Mouse (Mus musculus): ENCODE results near the gene Tpcn2. TPM values are rescaled to one million over a fixed set of nuclear protein-coding genes. Genes with fewer than 3 reads are reported as not detected.

Tpcn2 gene
- polyA plus RNA-seq, 1 experiment from 2014 or later, result 5.9 TPM

DNA sequence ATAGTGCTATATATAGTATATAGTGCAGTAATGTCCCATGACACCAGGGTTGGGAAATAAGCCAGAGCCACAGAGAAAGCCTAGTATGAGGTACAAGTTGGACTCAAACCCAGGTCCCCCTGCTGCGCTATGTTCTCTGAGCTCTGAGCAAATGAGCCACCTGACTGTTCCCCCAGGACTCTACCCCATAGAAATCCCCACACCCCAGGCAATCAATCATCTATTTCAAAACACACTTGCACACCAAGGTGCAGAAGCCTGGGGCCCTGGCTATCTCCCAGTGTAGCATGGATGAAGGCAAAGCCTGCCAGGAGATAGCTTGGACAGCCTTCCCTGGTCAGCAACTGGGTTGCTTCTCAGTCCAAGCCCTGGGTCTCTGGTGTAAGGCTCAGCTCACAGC lies 27.7 kb downstream of the Tpcn2 start:
- no peak overlapping the region for H3K4me3 ChIP-seq
- H3K4me2 ChIP-seq (replicated peaks), result no peak overlapping the region
- 0 out of 2 replicates have a peak, but pooled peaks cover 3% of the 10 kb centered on the region for H3K4me1 ChIP-seq
- H3K27me3 ChIP-seq, result no peaks in the 10 kb centered on the region
- no peak overlapping the region for H3K9ac ChIP-seq (replicated peaks)
- H3K27ac ChIP-seq (replicated peaks), result no peak overlapping the region
- 0 out of 2 replicates have a peak, but pooled peaks cover 5% of the 10 kb centered on the region for H3K36me3 ChIP-seq
- no peaks in the 10 kb centered on the region for H3K9me3 ChIP-seq
- WGBS, result 94% methylated on average over 1 of the region's 1 CpGs
- ATAC-seq (ENCODE audit: low FRiP score, low read depth), result no peak

DNA sequence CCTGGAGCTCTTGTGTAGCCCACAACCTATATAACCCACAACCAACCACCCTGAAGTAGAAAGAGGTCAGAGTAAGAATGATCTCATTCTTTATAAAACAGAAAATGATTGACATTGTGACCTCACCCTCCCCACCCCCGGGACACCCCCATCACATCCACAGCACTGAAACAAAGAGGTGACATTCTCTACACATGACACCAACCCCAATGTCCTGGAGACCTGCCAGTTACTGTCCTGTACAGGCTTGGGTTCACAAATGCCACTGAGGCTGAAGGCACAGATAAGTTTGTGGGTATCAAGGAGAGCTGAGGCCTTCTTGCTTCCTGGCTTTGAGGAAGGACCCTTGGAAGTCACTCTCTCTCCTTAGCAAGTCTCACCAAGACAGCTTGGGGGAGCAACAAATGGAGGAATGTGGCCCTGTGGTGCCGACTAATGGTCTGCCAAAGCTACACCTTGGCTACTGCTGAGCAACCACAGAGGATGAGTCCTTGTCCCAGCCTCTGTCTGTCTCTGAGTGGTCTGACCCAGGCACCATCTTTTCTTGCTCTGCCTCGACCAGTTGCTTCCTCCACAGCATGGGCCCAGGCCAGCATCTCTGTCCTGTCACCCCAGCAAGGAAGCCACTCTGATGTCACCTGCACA lies 29.7 kb downstream of the Tpcn2 start:
- H3K27ac ChIP-seq (replicated peaks), result no peak overlapping the region
- no peaks in the 10 kb centered on the region for H3K9me3 ChIP-seq
- no peaks in the 10 kb centered on the region for H3K27me3 ChIP-seq
- no peak overlapping the region for H3K4me3 ChIP-seq
- WGBS, result 80% methylated on average over 3 of the region's 3 CpGs
- H3K36me3 ChIP-seq, result no peaks in the 10 kb centered on the region
- H3K4me1 ChIP-seq, result 0 out of 2 replicates have a peak, but pooled peaks cover 3% of the 10 kb centered on the region
- no peak for ATAC-seq (ENCODE audit: low FRiP score, low read depth)
- no peak overlapping the region for H3K4me2 ChIP-seq (replicated peaks)
- no peak overlapping the region for H3K9ac ChIP-seq (replicated peaks)

DNA sequence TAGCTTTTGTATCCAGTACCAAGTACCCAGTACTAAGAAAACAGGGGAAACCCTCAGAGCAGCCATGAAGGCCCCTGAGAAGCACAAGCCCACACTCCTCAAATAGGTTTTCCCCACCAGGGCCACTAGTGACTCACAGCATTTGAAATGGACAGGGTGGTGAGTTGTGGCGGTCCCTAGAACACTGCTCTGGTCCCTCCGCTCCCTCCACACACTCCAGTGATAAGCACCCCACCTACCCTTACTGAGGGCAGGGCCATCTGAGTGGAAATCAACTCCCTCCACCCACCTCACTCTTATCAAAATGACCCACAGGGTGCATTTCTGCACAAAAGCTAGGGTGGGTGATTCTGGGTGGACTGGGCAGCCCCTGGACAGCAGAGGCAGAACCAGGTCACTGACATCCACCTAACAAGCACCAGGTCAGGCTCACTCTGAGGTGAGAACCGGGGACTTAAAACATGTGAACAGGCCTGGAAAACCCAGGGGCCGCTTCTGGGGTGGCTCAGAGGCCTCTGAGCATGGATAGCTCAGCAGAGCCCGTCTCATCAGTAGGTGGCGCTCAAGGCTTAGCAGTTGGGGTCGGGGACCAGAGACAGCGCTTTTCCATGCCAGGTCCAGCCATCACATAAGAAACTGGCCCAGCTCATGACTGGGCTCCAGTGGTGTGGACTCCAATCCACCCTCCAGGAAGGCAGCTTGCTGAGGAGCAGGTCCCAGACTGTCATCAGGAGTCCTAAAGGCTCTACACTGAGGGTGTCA lies 30.9 kb downstream of the Tpcn2 start:
- Histone ChIP-seq H3K4me1 (0 out of 2 replicates have a peak, but pooled peaks cover 3% of the 10 kb centered on the region), H3K9ac (replicated peaks) (0 out of 2 replicates have a peak overlapping the region, but pooled peaks have one; percentile 34), H3K27me3 (no peaks in the 10 kb centered on the region), H3K27ac (replicated peaks) (no peak overlapping the region), H3K4me2 (replicated peaks) (no peak overlapping the region), H3K36me3 (no peaks in the 10 kb centered on the region), H3K9me3 (no peaks in the 10 kb centered on the region), H3K4me3 (no peak overlapping the region)
- ATAC-seq (ENCODE audit: low FRiP score, low read depth), result peak; percentile 72
- 27% methylated on average over 8 of the region's 8 CpGs for WGBS

DNA sequence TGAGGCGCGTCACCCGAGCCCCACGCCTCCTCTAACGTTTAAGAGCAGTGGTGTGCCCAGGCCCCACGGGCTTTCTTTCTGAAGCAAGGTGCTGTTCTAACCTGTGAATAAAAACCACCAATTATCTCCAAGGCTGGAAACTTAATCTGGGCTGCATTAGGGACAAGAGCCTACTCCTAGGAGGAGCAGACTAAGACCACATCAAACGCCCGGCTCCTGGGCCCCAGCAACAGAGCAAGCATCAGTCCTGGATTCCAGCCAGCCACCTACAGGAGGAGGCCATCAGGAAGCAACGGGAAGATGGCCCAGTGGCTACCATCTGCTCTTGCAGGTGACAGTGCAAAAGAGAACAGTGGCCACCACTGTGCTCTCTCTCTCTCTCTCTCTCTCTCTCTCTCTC lies 33.6 kb downstream of the Tpcn2 start:
- H3K4me3 ChIP-seq, result no peak overlapping the region
- no peaks in the 10 kb centered on the region for H3K36me3 ChIP-seq
- no peaks in the 10 kb centered on the region for H3K9me3 ChIP-seq
- no peak overlapping the region for H3K9ac ChIP-seq (replicated peaks)
- WGBS, result 74% methylated on average over 9 of the region's 9 CpGs
- H3K4me1 ChIP-seq, result 0 out of 2 replicates have a peak, but pooled peaks cover 3% of the 10 kb centered on the region
- no peak for ATAC-seq (ENCODE audit: low FRiP score, low read depth)
- no peak overlapping the region for H3K4me2 ChIP-seq (replicated peaks)
- H3K27me3 ChIP-seq, result no peaks in the 10 kb centered on the region
- no peak overlapping the region for H3K27ac ChIP-seq (replicated peaks)

DNA sequence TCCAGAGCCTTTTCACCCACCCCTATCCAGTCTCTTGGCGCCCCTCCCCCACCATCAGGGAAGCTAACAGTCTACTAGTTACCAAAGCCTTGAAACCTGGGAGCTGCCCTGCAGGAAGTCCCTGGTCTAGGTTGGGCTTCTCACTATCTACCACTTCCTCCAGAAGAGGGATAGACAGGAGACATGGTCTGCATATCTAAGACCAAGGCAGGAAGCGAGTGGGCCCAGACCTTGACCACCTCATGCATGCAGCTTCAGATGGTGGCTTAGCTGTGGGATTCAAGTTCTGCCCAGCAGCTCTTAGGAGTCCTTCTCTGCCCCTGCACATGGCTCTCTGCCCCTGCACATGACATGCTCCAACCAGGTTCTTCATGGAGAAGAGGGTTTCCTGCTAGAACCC lies 34.9 kb downstream of the Tpcn2 start:
- ATAC-seq (ENCODE audit: low FRiP score, low read depth), result no peak
- H3K27me3 ChIP-seq, result peaks cover 9% of the 10 kb centered on the region; the same call in 1 of the 2 replicates
- no peak overlapping the region for H3K4me2 ChIP-seq (replicated peaks)
- no peak overlapping the region for H3K27ac ChIP-seq (replicated peaks)
- H3K9ac ChIP-seq (replicated peaks), result no peak overlapping the region
- H3K9me3 ChIP-seq, result no peaks in the 10 kb centered on the region
- H3K4me3 ChIP-seq, result no peak overlapping the region
- H3K4me1 ChIP-seq, result 0 out of 2 replicates have a peak, but pooled peaks cover 3% of the 10 kb centered on the region
- H3K36me3 ChIP-seq, result no peaks in the 10 kb centered on the region
- WGBS, result 90% methylated on average over 2 of the region's 2 CpGs

DNA sequence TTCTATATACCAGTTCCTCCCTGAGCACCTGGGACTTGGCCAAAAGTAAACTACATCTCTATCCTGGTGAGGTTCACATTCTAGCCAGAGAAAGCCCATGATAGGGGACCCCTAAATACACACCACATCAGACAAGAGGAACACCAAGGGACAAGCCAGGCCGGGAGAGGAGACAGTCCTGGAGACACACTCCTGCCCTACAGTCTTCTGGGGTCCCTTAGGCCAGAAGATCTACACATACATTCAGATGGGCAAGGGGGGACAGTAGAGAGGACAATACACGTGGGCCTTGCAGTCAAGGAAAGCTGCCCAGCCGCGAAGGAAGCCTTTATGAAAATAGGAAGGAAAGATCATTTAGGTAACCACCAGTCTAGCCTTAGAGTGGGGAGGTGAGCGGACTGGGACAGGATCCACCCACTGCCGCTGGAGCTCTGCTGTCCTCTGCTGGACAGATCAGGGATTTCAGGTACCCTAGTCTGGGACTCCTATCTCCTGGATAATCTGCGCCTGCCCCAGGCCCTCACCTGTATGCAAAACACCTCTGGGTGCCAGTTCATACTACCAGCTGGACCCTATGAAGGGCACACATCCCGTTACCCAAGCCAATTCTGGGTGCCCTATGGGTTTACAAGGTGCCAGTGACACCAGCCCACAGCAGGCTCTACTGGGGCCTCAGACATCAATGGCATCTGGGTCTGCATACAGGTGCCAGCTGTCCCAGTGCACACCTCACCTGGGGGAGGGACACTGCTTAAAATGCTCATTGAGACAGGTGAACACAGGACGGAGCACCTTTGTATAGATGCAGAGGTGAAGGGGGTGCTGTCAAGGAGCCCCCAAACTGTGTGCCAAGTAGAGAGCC lies 40.7 kb downstream of the Tpcn2 start:
- ATAC-seq (ENCODE audit: low FRiP score, low read depth), result peak; percentile 63
- 15% methylated on average over 9 of the region's 9 CpGs for WGBS
- Histone ChIP-seq H3K27ac (replicated peaks) (no peak overlapping the region), H3K4me3 (no peak overlapping the region), H3K4me1 (no peaks in the 10 kb centered on the region), H3K36me3 (no peaks in the 10 kb centered on the region), H3K9ac (replicated peaks) (no peak overlapping the region), H3K27me3 (peaks cover 21% of the 10 kb centered on the region), H3K4me2 (replicated peaks) (no peak overlapping the region), H3K9me3 (no peaks in the 10 kb centered on the region)

DNA sequence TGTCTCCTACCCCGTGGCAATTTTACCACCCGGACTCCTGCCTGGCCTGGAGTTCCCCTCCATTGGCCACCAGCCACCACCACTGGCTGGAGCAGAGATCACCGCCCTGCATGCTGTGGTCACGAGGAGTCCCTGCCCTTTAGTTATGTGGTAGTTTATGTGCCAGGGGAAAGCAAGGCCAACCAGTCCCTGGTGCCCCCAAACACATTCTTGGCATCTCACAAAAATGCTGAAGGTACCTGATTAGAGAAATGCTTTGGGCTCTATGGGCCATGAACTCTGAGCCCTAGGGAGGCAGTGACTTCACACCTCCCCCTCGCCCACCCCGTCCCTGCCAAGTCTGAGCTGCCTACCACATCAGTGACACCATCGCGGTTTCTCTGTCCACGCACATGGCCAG lies 41.8 kb downstream of the Tpcn2 start:
- no peaks in the 10 kb centered on the region for H3K36me3 ChIP-seq
- peaks cover 21% of the 10 kb centered on the region for H3K27me3 ChIP-seq
- no peaks in the 10 kb centered on the region for H3K4me1 ChIP-seq
- no peak overlapping the region for H3K4me3 ChIP-seq
- ATAC-seq (ENCODE audit: low FRiP score, low read depth), result no peak
- no peak overlapping the region for H3K4me2 ChIP-seq (replicated peaks)
- no peaks in the 10 kb centered on the region for H3K9me3 ChIP-seq
- 83% methylated on average over 9 of the region's 9 CpGs for WGBS
- no peak overlapping the region for H3K27ac ChIP-seq (replicated peaks)
- no peak overlapping the region for H3K9ac ChIP-seq (replicated peaks)

DNA sequence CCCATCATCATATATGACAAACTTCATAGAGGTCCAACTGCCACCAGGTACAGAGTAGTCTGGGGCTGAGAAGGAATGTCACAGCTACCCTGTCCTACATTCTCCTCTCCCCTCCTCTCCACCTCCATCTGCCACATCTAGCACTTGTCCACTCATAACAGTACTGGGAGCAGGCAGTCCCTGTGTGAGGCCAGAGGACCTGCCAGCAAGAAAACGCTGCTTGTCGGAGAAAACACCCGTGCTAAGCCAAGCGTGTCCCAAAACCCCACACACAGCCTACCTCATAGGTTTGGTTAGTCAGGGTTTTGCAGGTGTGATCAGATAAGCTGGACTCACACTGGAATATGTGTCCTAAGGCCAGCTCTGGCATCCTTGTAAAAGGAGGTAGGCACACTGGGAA lies 42.9 kb downstream of the Tpcn2 start:
- no peak overlapping the region for H3K27ac ChIP-seq (replicated peaks)
- ATAC-seq (ENCODE audit: low FRiP score, low read depth), result no peak
- H3K4me3 ChIP-seq, result no peak overlapping the region
- WGBS, result 73% methylated on average over 4 of the region's 4 CpGs
- no peaks in the 10 kb centered on the region for H3K36me3 ChIP-seq
- no peak overlapping the region for H3K9ac ChIP-seq (replicated peaks)
- H3K9me3 ChIP-seq, result no peaks in the 10 kb centered on the region
- H3K4me2 ChIP-seq (replicated peaks), result no peak overlapping the region
- H3K4me1 ChIP-seq, result no peaks in the 10 kb centered on the region
- H3K27me3 ChIP-seq, result peaks cover 21% of the 10 kb centered on the region

DNA sequence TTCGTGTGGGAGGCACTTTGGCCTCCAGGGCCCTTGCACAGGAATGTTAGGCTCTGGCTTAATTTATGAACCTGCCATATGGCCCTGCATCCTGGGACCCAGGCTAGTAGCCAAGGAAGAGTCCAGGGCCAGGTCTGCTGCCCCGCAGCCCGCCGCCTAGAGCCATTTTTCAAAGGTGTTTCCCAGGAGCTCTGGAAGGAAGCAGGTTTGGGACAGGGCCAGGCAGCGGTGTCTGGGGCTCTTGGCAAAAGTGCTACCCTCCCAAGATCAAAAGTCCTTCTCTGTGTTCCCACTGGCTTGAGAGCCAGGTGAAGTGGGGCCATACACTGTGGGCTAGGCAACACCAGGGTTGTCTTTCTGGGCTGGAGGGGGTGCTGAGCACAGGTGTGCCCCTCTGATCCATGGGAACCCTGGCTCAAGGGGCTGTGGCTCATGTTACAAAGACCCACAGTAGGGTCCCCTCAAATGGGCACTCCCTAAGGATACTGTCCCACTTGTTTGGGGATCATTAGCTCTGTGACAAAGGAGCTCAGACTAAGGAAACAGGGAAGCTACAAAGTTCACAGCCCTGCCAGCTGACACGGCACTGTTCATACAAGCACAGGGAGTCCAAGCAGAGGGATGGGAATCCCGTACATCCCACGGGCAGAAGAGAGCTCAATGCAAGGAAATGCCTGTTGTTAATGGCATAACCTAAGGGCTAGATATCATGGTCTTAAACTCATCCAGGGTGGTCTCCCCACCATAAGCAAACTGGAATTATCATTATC lies 43.9 kb downstream of the Tpcn2 start:
- no peak overlapping the region for H3K27ac ChIP-seq (replicated peaks)
- WGBS, result 82% methylated on average over 8 of the region's 8 CpGs

DNA sequence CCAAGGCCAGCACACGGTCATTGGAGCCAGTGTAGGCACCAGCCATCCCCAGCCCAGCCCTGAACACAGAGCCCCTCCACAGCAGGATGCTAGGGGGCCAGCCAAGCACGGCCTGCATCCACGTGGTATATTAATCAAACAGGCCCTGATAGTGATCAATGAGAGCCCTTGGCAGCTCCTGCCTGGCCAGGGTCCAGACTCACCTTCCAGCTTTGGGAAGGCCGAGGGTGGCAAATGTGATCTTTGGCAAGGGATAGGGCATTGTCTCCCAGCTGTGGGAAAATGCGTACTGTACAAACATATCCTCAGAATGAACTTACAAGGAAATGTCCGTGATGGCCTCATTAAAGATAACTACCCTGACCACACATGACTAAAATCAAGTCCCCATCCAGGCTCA lies 44.7 kb downstream of the Tpcn2 start:
- Histone ChIP-seq H3K9me3 (no peaks in the 10 kb centered on the region), H3K36me3 (no peaks in the 10 kb centered on the region), H3K4me2 (replicated peaks) (no peak overlapping the region), H3K4me1 (no peaks in the 10 kb centered on the region), H3K27me3 (peaks cover 15% of the 10 kb centered on the region), H3K27ac (replicated peaks) (no peak overlapping the region), H3K9ac (replicated peaks) (no peak overlapping the region), H3K4me3 (no peak overlapping the region)
- 76% methylated on average over 6 of the region's 6 CpGs for WGBS
- no peak for ATAC-seq (ENCODE audit: low FRiP score, low read depth)

More for the DNA sequence above, 43.9 kb downstream of the Tpcn2 start:
- no peak for ATAC-seq (ENCODE audit: low FRiP score, low read depth)
- Histone ChIP-seq H3K9ac (replicated peaks) (no peak overlapping the region), H3K4me2 (replicated peaks) (no peak overlapping the region), H3K4me3 (no peak overlapping the region), H3K4me1 (no peaks in the 10 kb centered on the region), H3K9me3 (no peaks in the 10 kb centered on the region), H3K27me3 (peaks cover 21% of the 10 kb centered on the region), H3K36me3 (no peaks in the 10 kb centered on the region)
